Mouse (Mus musculus): ENCODE measurements around the gene Hras. TPM values are rescaled to one million over a fixed set of nuclear protein-coding genes. Genes with fewer than 3 reads are reported as not detected.
A peak's percentile ranks its signal among the peaks of the same experiment; 100 is the strongest.

The Hras gene
- polyA plus RNA-seq, 1 experiment from 2014 or later, result 97.4 TPM

DNA sequence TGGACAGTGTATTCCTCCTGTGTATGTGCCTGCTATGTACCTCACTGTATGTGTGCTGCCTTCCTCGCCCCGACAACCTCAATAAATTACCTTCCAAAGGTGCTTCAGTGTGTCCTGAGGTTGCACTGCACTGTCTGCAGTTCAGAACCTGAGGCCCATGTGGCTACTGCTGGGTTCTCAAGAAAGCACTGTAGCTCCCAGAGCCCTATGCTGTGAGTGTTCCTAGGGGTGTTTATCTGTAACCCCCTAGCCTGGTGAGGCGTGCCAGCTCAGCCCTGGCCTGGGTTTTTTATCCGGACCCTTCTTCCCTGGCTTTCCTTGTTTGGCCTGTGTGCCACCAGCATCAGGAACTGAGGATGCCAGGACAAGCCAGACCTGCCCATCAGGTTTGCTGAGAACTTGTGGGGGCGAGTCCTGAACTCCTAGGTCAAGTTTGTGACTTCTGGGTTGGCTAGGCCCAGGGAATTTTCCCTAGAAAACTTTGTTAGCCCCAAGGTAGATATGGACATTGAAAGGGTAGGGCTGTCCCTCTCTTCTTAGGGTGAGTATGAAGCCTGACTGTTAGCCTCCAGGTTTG lies 24.8 kb upstream of the Hras start:
- WGBS, result 71% methylated on average over 5 of the region's 5 CpGs
- DNase-seq, result no peak
- no peaks in the 10 kb centered on the region for H3K9me3 ChIP-seq (ENCODE audit: low read depth, low read length)
- ATAC-seq (ENCODE audit: insufficient read depth), result no peak
- no peak overlapping the region for H3K27ac ChIP-seq (ENCODE audit: low read depth)
- no peak overlapping the region for H3K4me3 ChIP-seq (ENCODE audit: low read depth, low read length)
- no peaks in the 10 kb centered on the region for H3K27me3 ChIP-seq (ENCODE audit: insufficient read depth, low read length)
- TF ChIP-seq CTCF (IDR thresholded peaks at IDR 0.05; ENCODE audit: low read depth), result no peak
- H3K9ac ChIP-seq, result no peak overlapping the region
- peaks cover 18% of the 10 kb centered on the region; the same call in 1 of the 2 replicates for H3K36me3 ChIP-seq (ENCODE audit: insufficient read depth)
- H3K4me2 ChIP-seq, result no peak overlapping the region
- peaks cover 13% of the 10 kb centered on the region for H3K4me1 ChIP-seq (ENCODE audit: insufficient read depth)

DNA sequence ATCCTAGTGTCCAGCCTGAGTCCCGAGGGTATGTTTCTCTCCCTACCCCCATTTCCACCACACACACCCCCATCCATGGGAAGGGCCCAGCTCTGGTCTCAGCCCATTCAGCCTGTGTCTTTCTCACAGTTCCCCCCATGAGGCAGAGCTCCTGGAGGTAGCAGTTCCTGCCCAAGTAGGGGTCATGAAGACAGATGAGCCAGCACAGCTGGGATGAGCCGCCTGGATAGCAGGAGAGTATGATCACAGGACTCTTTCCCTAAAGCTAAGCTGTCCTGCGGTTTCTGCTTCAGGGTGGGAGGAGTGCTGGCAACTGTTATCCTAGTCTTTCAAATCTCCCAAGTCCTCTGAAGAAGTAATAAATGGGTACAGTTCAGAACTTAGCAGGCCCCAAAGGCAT lies 24.3 kb upstream of the Hras start:
- Histone ChIP-seq H3K4me2 (no peak overlapping the region), H3K27ac (ENCODE audit: low read depth) (no peak overlapping the region), H3K9ac (no peak overlapping the region), H3K27me3 (ENCODE audit: insufficient read depth, low read length) (no peaks in the 10 kb centered on the region), H3K4me3 (ENCODE audit: low read depth, low read length) (no peak overlapping the region), H3K9me3 (ENCODE audit: low read depth, low read length) (no peaks in the 10 kb centered on the region), H3K36me3 (ENCODE audit: insufficient read depth) (peaks cover 18% of the 10 kb centered on the region; the same call in 1 of the 2 replicates), H3K4me1 (ENCODE audit: insufficient read depth) (peaks cover 13% of the 10 kb centered on the region)
- 70% methylated on average over 3 of the region's 3 CpGs for WGBS
- ATAC-seq (ENCODE audit: insufficient read depth) (no peak), DNase-seq (no peak)
- TF ChIP-seq CTCF (IDR thresholded peaks at IDR 0.05; ENCODE audit: low read depth), result no peak

DNA sequence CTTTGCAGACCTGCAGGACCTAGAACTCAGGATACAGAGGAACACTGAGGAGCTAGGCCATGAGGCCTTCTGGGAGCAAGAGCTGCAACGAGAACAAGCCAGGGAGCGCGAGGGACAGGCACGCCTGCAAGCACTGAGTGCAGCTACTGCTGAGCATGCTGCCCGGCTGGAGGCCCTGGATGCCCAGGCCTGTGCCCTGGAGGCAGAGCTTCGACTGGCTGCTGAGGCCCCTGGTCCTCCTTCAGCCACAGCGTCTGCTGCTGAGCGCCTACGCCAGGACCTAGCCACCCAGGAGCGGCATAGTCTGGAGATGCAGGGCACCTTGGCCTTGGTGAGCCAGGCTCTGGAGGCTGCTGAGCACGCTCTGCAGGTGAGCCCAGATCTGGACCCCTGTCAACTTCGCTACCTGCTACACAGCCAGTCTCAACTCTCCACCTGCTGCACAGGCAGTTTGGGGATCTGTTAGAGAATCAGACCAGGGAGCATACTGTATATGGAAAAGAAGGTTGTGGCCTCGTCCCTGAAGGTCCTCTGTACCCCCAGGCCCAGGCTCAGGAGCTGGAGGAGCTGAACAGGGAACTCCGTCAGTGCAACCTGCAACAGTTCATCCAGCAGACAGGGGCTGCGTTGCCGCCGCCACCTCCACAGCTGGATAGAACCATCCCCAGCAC lies 23.7 kb upstream of the Hras start:
- DNase-seq (no peak), ATAC-seq (ENCODE audit: insufficient read depth) (no peak)
- TF ChIP-seq CTCF (IDR thresholded peaks at IDR 0.05; ENCODE audit: low read depth), result no peak
- Histone ChIP-seq H3K4me2 (peak overlapping the region; percentile 96; the same call in 1 of the 2 replicates), H3K4me1 (ENCODE audit: insufficient read depth) (peaks cover 10% of the 10 kb centered on the region), H3K27ac (ENCODE audit: low read depth) (no peak overlapping the region), H3K9me3 (ENCODE audit: low read depth, low read length) (no peaks in the 10 kb centered on the region), H3K9ac (peak overlapping the region; percentile 18; the same call in 1 of the 2 replicates), H3K4me3 (ENCODE audit: low read depth, low read length) (peak overlapping the region; percentile 64; the same call in 1 of the 2 replicates), H3K36me3 (ENCODE audit: insufficient read depth) (peaks cover 18% of the 10 kb centered on the region; the same call in 1 of the 2 replicates), H3K27me3 (ENCODE audit: insufficient read depth, low read length) (no peaks in the 10 kb centered on the region)
- WGBS, result 88% methylated on average over 17 of the region's 17 CpGs

DNA sequence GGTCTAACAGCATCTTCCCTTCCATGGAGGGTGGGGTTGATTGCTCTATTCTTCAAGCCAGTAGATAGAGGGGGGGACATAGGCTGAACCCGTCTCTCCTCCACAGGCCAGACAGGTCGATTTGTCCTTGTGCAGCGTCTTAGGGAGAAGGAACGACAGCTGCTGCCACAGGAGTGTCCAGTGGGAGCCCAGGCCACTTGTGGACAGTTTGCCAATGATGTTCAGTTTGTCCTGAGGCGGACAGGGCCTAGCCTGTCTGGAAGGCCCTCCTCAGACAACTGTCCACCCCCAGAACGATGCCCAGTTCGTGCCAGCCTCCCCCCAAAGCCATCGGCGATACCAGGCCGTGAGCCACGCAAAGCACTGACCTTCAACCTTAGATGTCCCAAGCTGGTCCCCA lies 23.1 kb upstream of the Hras start:
- WGBS, result 80% methylated on average over 11 of the region's 11 CpGs
- Histone ChIP-seq H3K27ac (ENCODE audit: low read depth) (no peak overlapping the region), H3K27me3 (ENCODE audit: insufficient read depth, low read length) (no peaks in the 10 kb centered on the region), H3K4me1 (ENCODE audit: insufficient read depth) (peaks cover 6% of the 10 kb centered on the region), H3K4me3 (ENCODE audit: low read depth, low read length) (peak overlapping the region; percentile 64), H3K36me3 (ENCODE audit: insufficient read depth) (peaks cover 18% of the 10 kb centered on the region; the same call in 1 of the 2 replicates), H3K9ac (peak overlapping the region; percentile 18; the same call in 1 of the 2 replicates), H3K4me2 (peak overlapping the region; percentile 96), H3K9me3 (ENCODE audit: low read depth, low read length) (no peaks in the 10 kb centered on the region)
- TF ChIP-seq CTCF (IDR thresholded peaks at IDR 0.05; ENCODE audit: low read depth), result no peak
- DNase-seq (no peak), ATAC-seq (ENCODE audit: insufficient read depth) (no peak)

DNA sequence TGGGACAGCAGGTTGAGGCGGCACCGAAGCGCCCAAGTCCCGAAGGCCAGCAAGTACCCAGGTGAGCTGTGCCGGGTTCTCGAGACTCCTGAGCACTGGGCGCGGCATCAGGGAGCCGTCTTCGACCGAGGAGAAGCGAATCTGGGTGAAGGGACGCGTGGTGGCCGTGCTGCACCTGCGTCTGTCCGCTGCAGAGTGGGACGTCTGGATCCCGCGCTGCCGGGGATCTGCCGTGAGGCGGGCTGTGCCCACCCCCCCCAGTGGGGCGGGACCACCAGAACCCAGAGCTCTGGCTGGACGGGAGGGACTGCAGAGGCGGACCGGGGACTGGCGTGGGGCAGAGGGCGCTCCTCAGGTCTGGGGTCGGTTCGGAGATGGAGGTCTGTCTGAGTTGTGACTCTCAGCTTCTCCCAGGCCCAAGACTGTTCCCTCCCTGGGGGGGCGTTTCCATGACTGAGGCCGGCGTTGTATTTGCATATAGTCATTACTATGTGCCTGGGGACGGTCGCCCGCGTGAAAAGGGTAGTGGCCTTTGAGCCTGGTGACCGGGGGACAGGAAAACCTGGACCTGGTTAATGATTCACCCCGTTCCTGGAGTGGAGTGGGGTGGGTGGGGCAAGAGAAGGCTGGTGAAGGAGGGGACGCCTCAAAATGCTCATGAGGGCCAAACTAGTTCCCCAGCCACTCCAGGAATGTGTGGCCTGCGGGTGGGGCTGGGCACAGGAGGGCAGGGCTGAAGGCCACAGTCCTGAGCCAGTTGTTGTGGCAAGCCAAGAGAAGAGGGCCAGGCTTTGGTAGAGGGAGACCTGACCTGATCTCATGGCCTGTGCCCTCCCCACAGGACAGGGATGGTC lies 22.3 kb upstream of the Hras start:
- under 1% methylated on average over 40 of the region's 42 CpGs for WGBS
- Histone ChIP-seq H3K9ac (peak overlapping the region; percentile 64), H3K4me2 (peak overlapping the region; percentile 96), H3K27ac (ENCODE audit: low read depth) (peak overlapping the region; percentile 90), H3K9me3 (ENCODE audit: low read depth, low read length) (no peaks in the 10 kb centered on the region), H3K36me3 (ENCODE audit: insufficient read depth) (peaks cover 18% of the 10 kb centered on the region; the same call in 1 of the 2 replicates), H3K4me1 (ENCODE audit: insufficient read depth) (peaks cover 6% of the 10 kb centered on the region), H3K4me3 (ENCODE audit: low read depth, low read length) (peak overlapping the region; percentile 64), H3K27me3 (ENCODE audit: insufficient read depth, low read length) (no peaks in the 10 kb centered on the region)
- peak; percentile 2; the same call in 1 of the 2 replicates for TF ChIP-seq CTCF (IDR thresholded peaks at IDR 0.05; ENCODE audit: low read depth)
- ATAC-seq (ENCODE audit: insufficient read depth) (peak; percentile 52), DNase-seq (peak; percentile 70)

DNA sequence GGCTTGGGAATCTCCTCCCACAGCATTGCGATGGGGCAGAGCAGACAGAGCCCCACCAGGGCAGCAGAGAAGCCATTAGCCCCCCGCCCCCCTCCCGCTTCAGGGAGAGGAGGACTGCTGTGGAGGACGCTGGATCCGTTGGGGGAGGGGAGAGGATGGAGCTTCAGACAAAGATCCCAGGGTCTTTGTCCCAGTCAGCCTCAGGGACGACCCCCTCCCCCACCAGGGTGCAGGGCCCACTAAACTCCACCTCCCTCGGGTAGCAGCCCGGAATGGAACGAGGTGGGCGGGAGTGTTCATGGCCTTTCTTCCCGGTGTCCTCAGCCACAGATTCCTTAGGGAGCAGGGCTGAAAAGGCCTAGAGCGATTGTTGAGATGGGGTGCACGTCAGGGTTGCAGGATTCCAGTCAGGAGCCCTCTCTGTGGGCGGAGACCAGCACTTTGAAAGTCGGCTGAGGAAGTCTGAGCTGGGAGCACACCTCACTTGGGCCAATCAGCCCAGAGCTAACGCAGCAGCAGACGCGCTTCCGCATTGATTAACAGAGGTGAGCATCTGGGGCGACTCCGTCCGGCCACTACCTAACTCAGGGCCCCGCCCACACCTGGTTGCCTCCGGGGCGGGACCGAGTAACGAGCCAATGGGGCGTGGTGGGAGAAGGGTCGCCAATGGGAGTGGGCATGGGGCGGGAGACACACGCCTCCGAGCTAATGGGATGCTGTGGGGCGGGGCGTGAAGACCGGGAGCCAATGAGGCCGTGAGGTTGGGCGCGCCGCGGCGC lies 21.5 kb upstream of the Hras start, which contains the start of gene Rassf7:
Rassf7 (plus strand) TSS at position 760 of the 779 bp plus-strand sequence.
- peak within 1 kb of the TSS; percentile 64 for H3K4me3 ChIP-seq (ENCODE audit: low read depth, low read length)
- H3K27me3 ChIP-seq (ENCODE audit: insufficient read depth, low read length), result no peaks in the 10 kb centered on the region
- under 1% methylated on average over 41 of the region's 41 CpGs for WGBS
- no peak for TF ChIP-seq CTCF (IDR thresholded peaks at IDR 0.05; ENCODE audit: low read depth)
- DNase-seq (peak; percentile 97), ATAC-seq (ENCODE audit: insufficient read depth) (peak; percentile 94)
- H3K27ac ChIP-seq (ENCODE audit: low read depth), result peak within 1 kb of the TSS; percentile 92
- H3K9me3 ChIP-seq (ENCODE audit: low read depth, low read length), result no peaks in the 10 kb centered on the region
- H3K4me1 ChIP-seq (ENCODE audit: insufficient read depth), result peaks cover 6% of the 10 kb centered on the region; the same call in 1 of the 2 replicates
- peaks cover 15% of the 10 kb centered on the region; the same call in 1 of the 2 replicates for H3K36me3 ChIP-seq (ENCODE audit: insufficient read depth)
- H3K4me2 ChIP-seq, result peak within 1 kb of the TSS; percentile 96
- H3K9ac ChIP-seq, result peak within 1 kb of the TSS; percentile 64

Data from lung, embryonic 14.5 days (tissue).